Mouse (Mus musculus): ENCODE data around the gene Zfp865.
"Not testable (repeated sequence)": the region's sequence is repeated elsewhere in the genome, so short reads cannot be mapped to it uniquely, and the experiment has no call there.

Gene Zfp865

GRCm38 (mm10) chr7:5020000-5020681 lies at the start of gene Zfp865, which contains the start of gene Ccdc106:
TSS of gene Zfp865 (plus strand) at chr7:5020376.
TSS of gene Ccdc106 (plus strand) at chr7:5020553.
- peak; percentile 99 for DNase-seq (ENCODE audit: low spot score in 2 of 2)

DNA sequence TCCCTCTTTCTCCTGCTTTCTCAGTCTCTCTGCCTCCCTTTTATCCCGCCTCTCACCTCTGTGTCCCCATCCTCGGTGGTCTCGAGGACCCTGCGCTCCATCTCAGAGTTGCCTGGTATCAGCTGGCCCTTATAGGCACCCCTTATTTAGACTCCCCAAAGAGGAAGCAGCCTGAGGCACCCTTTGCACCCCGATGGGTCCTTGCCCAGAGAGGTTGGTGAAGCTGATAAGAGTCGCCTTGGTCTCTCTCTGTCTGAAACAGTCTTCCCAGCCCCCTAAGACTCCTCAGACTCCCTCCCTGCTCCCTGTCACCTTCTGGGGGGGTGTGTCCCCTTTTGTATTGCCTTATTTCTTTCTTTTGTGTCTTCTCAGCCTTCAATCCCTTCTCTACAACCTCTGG lies 49.1 kb upstream of the Zfp865 start, which contains the start of gene Sbk3:
Gene Sbk3, minus strand, starts transcription at position 101 of the 400 bp plus-strand sequence.
- DNase-seq (ENCODE audit: low spot score in 2 of 2) = no peak

DNA sequence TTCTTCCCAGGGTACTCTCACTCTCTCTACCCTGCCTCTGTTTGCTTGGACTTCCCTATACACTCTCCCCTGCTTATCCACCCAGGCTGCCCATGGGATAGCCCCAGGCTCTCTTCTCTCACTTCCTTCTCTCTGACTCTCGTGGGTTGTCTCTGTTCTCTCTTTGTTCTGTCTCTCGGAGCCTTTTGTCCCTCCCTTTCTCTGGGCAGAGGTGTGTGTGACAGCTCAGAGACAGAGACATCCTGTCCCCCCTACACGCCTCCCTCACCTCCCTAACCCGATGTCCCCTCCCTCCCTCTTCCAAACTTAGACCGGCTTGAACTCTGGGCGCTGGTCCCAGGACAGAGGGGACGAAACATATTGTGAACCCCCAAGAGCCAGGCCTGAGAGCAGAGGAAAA lies 48.5 kb upstream of the Zfp865 start:
- DNase-seq (ENCODE audit: low spot score in 2 of 2) = no peak

DNA sequence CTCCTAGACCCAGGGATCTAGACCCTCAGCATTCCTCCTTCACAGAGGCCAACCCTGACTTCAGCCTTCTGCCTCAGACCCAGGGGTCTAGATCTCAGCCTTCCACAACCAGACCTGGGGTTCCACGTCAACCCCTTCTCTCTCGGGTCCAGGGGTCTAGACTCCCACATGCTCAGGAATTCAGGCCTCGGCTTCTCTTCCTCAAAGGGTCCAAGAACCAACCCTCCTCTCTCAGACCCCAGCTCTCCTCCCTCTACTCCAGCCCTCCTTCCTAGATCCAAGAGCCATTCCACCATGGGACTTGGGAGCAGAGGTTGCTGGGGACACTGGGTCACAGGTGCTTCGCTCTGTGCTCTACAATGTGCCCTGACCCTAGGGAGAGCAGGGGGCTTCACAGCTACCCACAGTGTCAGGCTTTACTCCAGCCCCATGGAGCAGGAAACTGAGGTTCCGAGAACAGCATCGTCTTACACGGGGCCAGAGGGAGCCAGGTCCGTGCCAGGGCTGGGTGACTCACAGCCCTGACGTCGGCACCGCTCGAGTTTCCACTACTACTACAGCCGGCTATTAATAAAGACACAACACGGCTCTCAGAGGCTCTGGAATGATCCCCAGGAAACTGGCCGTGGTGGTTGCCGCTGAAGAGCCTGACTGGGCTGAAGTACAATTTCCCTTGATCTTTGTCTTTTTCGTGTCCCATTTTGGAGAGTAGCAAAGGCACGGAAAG lies 47.7 kb upstream of the Zfp865 start:
- no peak for DNase-seq (ENCODE audit: low spot score in 2 of 2)

GRCm38 (mm10) chr7:4975455-4975854 lies 44.7 kb upstream of the Zfp865 start:
- DNase-seq (ENCODE audit: low spot score in 2 of 2) = no peak

- DNase-seq (ENCODE audit: low spot score in 2 of 2) = no peak
These were observed 43.3 kb upstream of the Zfp865 start for GRCm38 (mm10) chr7:4976832-4977231.

- DNase-seq (ENCODE audit: low spot score in 2 of 2) = no peak
These were observed 31.9 kb upstream of the Zfp865 start for GRCm38 (mm10) chr7:4988250-4988649.

DNA sequence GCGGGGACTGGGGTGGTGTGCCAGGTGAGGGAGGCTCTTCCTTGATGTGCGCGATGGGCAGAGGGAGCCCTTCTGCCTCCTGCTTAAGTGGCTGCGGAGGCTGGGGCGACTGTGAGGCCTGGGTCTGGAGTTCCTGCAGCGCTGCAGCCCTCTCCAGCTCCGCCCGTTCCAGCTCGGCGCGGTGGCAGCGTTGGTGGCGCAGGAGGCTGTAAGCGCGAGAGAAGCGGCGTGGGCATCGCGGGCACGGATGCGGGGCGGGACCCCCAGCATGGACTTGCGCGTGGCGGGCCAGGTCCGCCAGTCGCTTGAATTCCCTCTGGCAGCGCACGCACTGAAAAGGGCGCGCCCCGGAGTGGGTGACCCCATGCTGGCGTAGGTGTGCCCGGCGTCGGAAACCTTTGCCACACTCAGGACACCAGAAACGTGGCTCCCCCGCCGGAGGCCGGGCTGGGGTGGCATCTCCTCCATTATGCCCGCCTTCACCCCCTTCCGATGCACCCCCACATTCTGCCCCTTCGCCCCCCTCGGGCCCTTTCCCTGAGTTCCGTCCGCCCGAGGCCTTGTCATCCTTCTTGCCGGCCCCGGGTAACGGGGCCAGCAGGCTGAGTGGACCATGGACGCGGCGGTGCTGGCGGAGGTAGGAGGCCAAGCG lies 26.7 kb upstream of the Zfp865 start:
- no peak for DNase-seq (ENCODE audit: low spot score in 2 of 2)

DNA sequence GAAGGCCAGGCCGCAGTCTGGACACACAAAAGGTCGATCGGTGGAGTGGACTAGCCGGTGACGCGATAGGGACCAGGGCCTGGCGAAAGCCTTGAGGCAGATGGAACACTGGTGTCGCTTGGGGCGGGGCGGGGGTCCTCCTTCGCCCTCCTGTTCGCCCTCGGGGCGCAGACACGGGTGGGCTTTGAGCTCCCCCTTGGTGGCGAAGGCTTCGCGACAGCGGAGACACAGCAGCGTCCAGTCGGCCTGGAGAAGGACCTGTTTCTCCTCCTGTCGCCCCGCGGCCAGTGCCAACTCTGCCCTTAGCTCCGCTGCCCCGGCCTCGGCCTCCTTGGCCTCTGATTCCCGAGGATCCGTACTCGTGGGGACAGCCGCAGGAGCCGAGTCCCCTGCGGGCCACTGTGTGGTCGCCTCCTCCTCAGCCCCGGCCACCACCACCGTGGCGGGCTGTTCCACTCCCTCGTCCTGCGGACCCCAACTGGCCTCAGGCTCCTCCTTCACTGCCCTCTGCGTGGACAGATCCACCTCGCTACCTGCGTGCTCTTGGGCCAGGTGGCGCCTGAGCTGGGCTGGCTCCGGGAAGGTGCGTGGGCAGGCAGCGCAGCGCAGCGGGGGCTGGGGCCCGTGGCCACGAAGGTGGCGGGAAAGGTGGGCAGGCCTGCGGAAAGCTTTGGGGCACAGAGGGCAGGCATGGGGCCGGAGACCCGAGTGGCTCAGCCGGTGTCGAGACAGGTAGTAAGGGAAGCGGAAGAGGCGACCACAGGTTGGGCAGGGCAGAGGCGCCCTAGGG lies 26.0 kb upstream of the Zfp865 start:
- no peak for DNase-seq (ENCODE audit: low spot score in 2 of 2)

GRCm38 (mm10) chr7:4995268-4996002 lies 24.7 kb upstream of the Zfp865 start:
- no peak for DNase-seq (ENCODE audit: low spot score in 2 of 2)

- DNase-seq (ENCODE audit: low spot score in 2 of 2) = peak; percentile 76 to 81
These were observed 23.9 kb upstream of the Zfp865 start, which contains the start of gene Zfp579 for GRCm38 (mm10) chr7:4996003-4996895. TSS of gene Zfp579 (minus strand) at chr7:4996158.

GRCm38 (mm10) chr7:4996934-4997333 lies 23.2 kb upstream of the Zfp865 start:
- DNase-seq (ENCODE audit: low spot score in 2 of 2) = no peak

DNA sequence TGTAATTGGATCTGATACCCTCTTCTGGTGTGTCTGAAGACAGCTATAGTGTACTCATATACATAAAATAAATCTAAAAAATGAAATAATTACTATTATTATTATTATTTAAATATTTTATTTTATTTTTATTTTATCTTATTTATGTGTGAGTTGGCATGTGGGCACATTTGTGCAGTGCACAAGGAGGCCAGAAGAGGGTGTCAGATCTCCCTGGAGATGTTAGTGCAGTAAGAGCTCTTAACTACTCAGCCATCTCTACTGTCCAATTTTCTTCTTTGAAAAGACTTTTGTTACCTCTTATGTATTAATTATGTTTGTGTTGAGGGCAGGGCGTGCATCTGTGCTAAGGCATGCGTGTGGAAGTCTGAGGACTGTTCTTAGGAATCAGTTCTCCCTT lies 20.3 kb upstream of the Zfp865 start:
- DNase-seq (ENCODE audit: low spot score in 2 of 2) = peak in 1 of 2 experiments; percentile 28

DNA sequence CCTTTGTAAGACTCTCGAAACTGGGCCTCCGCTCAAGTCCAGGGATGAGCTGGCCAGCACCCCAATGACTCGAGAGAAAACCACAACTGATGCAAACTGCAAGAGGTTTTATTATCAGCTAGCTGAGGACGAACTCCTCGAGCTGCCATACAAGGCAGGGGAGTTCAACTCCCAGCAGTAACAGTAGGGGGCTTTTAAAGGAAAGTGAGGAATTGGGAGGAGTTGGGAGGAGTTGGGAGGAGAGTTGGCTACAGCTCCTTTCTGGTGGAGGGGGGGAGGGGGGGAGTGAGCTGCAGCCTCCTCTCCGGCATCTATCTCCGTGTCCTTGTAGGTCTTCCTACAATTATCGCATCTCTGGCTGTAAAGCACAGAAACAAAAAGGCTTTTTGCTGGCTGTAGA lies 17.3 kb upstream of the Zfp865 start:
- DNase-seq (ENCODE audit: low spot score in 2 of 2) = not testable (repeated sequence)

- DNase-seq (ENCODE audit: low spot score in 2 of 2) = no peak
These were observed 11.9 kb upstream of the Zfp865 start for GRCm38 (mm10) chr7:5008229-5008628.

DNA sequence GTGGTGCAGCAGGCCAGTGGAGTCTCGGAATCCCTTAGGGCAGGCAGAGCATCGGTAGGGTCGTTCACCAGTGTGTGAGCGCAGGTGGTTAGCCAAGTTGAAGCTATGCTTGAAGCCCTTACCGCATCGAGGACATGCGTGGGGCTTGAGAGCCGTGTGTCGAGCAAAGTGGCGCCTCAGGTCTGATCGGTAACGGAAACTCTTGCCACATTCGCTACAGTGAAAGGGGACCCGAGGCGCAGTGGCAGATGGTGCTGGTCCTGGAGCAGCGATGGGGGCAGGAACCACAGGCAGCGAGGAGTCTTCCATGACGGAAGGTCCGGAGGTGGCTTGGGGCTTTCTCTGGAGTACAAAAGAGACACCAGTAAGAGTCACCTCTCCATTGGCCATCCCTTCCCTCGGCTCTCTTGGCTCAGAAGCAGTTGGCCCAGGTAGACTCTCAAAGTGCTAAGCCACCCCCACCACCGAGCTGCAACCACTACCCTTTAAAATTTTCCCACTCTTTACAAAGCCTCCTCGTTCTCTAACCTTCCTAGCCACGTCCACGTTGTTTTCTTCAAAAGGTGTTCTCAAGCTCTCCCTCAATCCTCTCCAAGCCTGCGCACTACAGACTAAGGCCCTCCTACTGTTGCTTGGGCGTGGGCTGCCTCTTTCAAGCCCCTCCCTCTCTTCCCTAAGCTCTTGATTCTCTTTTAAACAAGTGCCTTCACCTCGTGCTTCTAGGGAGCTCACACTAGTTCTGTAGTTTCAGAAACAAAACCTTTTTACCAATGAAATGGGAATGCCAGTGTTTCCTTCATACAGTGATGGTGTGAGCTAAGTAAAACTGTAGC lies 7.3 kb upstream of the Zfp865 start:
- no peak for DNase-seq (ENCODE audit: low spot score in 2 of 2)

DNA sequence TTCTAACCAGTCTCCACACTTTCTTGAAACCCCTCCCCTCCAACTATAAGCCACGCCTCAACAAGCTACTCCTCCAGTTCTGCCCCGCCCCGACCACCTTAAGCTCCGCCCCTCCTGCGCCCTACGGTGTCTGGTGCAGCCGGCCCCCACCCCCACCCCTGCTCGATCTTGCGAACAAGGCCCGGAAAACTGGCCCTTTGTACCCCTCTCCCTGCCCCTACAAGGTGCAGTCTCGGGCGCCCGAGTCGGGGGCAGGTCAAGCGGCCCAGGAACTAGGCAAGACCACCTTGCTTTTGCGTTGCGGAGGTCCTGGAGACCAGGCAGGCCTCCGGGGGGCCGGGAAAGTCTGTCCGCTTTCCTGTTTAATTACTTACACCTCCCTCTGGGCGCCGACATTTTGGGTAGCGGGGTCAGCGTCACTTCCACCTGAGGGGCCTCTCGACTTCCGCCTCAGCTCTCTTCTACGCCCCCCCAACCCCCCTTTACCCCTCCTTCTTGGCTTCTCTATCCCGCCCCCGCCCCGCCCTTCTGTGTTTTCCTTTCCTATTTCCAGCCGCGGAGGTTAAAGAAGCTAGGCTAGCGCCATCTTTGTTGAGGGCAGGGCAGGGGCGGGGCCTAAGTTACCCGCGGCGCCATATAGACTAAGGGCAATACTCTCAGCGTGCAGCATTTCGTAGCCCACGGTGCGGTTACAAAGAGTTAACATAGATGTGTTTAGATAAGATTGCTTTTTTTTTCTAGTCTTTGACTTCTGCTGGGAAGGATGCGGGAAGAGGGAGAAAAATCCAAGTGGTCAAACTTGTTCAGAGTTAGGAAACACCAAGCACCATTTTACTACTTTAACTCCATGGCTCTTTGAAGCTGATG lies 5.7 kb upstream of the Zfp865 start, which contains the start of the genes Zfp524 and Fiz1:
Gene Zfp524, plus strand, starts transcription at position 165 of the 867 bp plus-strand sequence.
Gene Fiz1, minus strand, starts transcription at position 447 of the 867 bp plus-strand sequence.
- peak; percentile 95 to 96 for DNase-seq (ENCODE audit: low spot score in 2 of 2)
